Mouse (Mus musculus) bone marrow, adult 2 months (tissue): ENCODE data around the gene Cercam.
A peak's percentile ranks its signal among the peaks of the same experiment; 100 is the strongest.

Experiments used
- CTCF ChIP-seq: fragments of 200-500 bp; IDR thresholded peaks from 2 replicates; pipeline ENCODE4 v1.5.1; 2011; ENCODE audit warnings: low read length, control low read depth; ENCODE audit not compliant: control insufficient read depth, insufficient read depth
- POLR2A ChIP-seq: fragments of 200-500 bp; IDR thresholded peaks from 2 replicates; pipeline ENCODE4 v1.6.1; 2011; ENCODE audit warnings: low read depth, mild to moderate bottlenecking, control low read depth, low read length, borderline replicate concordance; ENCODE audit not compliant: control insufficient read depth

GRCm38 (mm10) chr2:29826926-29827708 is 41.8 kb upstream of the Cercam start:
- no peak for TF ChIP-seq CTCF
- peak; percentile 33; the same call in 1 of the 2 replicates for TF ChIP-seq POLR2A
